Mouse (Mus musculus) brain, adult 2 months (tissue): ENCODE measurements at regions not wholly inside any gene's neighbourhood (a gene's known extent, or its start where the extent isn't known, plus 50 kb on each side); places are given as distances from the start of the nearest gene placed in this dataset.

Experiments
- DNase-seq: peaks from one replicate; pipeline ENCODE4 v3.0.0; 2011; ENCODE audit warnings: low read depth, low spot score

DNA sequence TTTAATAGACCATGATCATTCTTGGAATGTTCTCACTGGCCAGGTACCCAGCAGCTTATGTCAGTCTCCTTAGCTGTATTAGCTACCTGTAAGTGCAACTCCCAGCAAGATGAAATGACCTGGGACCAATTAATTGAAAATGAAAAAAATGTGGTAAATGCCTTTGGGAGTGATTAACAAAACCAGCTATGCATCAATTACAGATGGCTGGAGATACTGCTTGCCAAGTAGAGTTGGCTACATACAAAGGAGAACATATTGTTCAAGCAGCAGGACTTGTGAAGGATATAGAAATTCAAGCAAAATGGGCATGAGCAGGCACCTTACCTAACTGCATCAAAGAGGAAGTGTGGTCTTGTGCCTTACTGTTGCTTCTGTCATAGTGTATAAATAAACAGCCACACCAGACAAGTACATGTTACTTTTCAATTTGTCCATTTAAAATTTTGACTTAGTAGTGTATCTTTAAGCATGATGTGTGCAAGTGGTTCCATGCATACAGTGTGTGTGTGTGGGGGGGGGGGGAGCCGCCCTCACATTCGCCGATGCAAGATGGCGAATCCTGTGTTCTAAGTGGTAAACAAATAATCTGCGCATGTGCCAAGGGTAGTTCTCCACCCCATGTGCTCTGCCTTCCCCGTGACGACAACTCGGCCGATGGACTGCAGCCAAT is 307.0 kb downstream of the Pcdh17 start:
- DNase-seq: peak; percentile 57

DNA sequence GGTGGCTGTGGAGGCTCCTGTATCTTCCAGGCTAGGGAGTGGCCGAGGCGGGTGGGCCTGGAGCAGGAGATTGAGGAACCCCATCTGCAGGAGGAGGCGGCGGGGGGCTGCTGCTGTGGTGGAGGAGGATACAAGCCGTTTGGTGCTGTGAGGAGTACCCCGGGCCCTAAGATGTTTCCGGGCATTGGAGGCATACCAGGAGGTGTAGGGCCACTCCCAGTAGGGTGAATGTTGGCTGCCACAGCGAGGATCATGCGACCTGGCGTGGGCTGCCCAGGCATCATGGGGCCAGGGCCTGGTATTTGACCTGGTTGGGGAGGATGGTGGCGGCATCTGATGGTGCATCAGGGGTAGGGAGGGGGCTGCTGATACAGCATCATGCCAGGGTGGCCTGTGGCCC is 314.2 kb downstream of the Pcdh17 start:
- no peak for DNase-seq

- DNase-seq: no peak
These were observed 349.8 kb downstream of the Pcdh17 start for GRCm38 (mm10) chr14:84793157-84793556.

DNA sequence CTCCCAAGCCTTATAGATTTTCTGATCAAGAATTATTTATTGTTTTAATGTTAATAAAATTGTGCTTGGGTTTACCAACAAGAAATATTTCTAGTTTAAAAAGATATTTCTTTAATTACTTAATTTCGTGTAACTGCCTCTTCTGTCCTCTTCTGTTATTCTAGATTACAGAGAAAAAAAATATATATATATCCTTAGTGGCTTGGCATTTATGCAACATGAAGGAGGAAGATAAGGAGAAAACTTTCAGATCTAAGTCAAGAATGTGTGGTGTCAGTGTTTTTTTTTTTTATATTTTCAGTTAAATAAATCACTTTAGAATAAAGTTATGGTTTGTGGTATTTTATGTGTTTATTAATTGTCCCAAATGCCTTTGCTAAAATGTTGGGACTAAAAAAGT is 357.6 kb downstream of the Pcdh17 start:
- no peak for DNase-seq

DNA sequence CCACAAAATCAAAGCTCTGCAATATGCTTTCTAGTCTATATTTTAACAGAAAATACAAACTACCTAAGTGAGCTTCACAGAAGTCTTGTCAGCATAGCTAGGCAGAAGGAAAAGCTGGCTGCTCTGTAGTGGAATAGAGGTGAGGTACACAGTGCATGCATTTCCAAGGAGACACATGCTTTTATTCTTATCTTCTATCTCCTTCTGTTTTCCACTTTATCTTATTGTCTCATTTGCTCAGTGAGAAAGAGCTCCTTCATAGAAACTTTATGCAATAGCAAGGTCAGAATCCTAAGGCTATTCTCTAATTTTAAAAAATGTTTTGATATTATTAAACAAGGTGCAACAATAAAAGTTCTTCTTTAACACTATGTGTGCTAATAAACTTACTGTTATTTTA is 359.3 kb downstream of the Pcdh17 start:
- DNase-seq: no peak
